Mouse (Mus musculus): ENCODE measurements at regions not wholly inside any gene's neighbourhood (a gene's known extent, or its start where the extent isn't known, plus 50 kb on each side); places are given as distances from the start of the nearest gene placed in this dataset.

- TF ChIP-seq CTCF (IDR thresholded peaks at IDR 0.05; ENCODE audit: extremely low read depth, insufficient read length, insufficient replicate concordance, low read depth, low read length) (no peak), POLR2A (IDR thresholded peaks at IDR 0.05; ENCODE audit: low read depth, low read length) (no peak)
Measured at GRCm38 (mm10) chr12:27507523-27508225, 165.3 kb upstream of the Sox11 start.

Measured in small intestine, adult 2 months (tissue).